Mouse (Mus musculus): ENCODE measurements around the gene Ccer2. TPM values are rescaled to one million over a fixed set of nuclear protein-coding genes. Genes with fewer than 3 reads are reported as not detected.
A peak's percentile ranks its signal among the peaks of the same experiment; 100 is the strongest.

Ccer2 gene
- polyA plus RNA-seq, 1 experiment from 2014 or later: not detected

GRCm38 (mm10) chr7:28765211-28765610 lies 9.2 kb downstream of the Ccer2 start:
- Histone ChIP-seq H3K27ac (replicated peaks; ENCODE audit: low read depth, low read length) (no peak overlapping the region), H3K27me3 (ENCODE audit: control insufficient read depth, insufficient read depth, low read length) (no peaks in the 10 kb centered on the region), H3K36me3 (ENCODE audit: control insufficient read depth, insufficient read depth, low read length) (peaks cover 10% of the 10 kb centered on the region; the same call in 1 of the 2 replicates), H3K4me2 (ENCODE audit: low read depth, severe bottlenecking) (peak overlapping the region; percentile 69; the same call in 1 of the 2 replicates), H3K4me1 (ENCODE audit: control insufficient read depth, insufficient read depth, low read length) (peaks cover 6% of the 10 kb centered on the region; the same call in 1 of the 2 replicates), H3K9ac (ENCODE audit: low read length) (no peak overlapping the region), H3K9me3 (ENCODE audit: control insufficient read depth, low read length) (no peaks in the 10 kb centered on the region), H3K4me3 (ENCODE audit: low read depth, low read length) (no peak overlapping the region)
- DNase-seq (ENCODE audit: low spot score) (no peak), ATAC-seq (ENCODE audit: insufficient number of reproducible peaks, low FRiP score, low TSS enrichment, low read depth) (no peak)
- WGBS: 86% methylated on average over 6 of the region's 6 CpGs

GRCm38 (mm10) chr7:28766173-28766879 lies 10.4 kb downstream of the Ccer2 start, which contains the start of gene Sirt2:
Sirt2 (plus strand) TSS chr7:28766735.
- ATAC-seq (ENCODE audit: insufficient number of reproducible peaks, low FRiP score, low TSS enrichment, low read depth): peak; percentile 98
- H3K4me3 ChIP-seq (ENCODE audit: low read depth, low read length): peak within 1 kb of the TSS; percentile 71
- peak within 1 kb of the TSS; percentile 58 for H3K9ac ChIP-seq (ENCODE audit: low read length)
- peaks cover 4% of the 10 kb centered on the region; the same call in 1 of the 2 replicates for H3K36me3 ChIP-seq (ENCODE audit: control insufficient read depth, insufficient read depth, low read length)
- no peaks in the 10 kb centered on the region for H3K27me3 ChIP-seq (ENCODE audit: control insufficient read depth, insufficient read depth, low read length)
- H3K9me3 ChIP-seq (ENCODE audit: control insufficient read depth, low read length): no peaks in the 10 kb centered on the region
- under 1% methylated on average over 45 of the region's 45 CpGs for WGBS
- DNase-seq (ENCODE audit: low spot score): peak; percentile 98
- no peak within 1 kb of the TSS for H3K27ac ChIP-seq (replicated peaks; ENCODE audit: low read depth, low read length)
- peaks cover 6% of the 10 kb centered on the region; the same call in 1 of the 2 replicates for H3K4me1 ChIP-seq (ENCODE audit: control insufficient read depth, insufficient read depth, low read length)
- H3K4me2 ChIP-seq (ENCODE audit: low read depth, severe bottlenecking): peak within 1 kb of the TSS; percentile 69

GRCm38 (mm10) chr7:28766910-28767309 lies 10.9 kb downstream of the Ccer2 start:
- Histone ChIP-seq H3K4me1 (ENCODE audit: control insufficient read depth, insufficient read depth, low read length) (peaks cover 6% of the 10 kb centered on the region; the same call in 1 of the 2 replicates), H3K36me3 (ENCODE audit: control insufficient read depth, insufficient read depth, low read length) (no peaks in the 10 kb centered on the region), H3K4me2 (ENCODE audit: low read depth, severe bottlenecking) (peak overlapping the region; percentile 62), H3K9ac (ENCODE audit: low read length) (peak overlapping the region; percentile 52; the same call in 1 of the 2 replicates), H3K9me3 (ENCODE audit: control insufficient read depth, low read length) (no peaks in the 10 kb centered on the region), H3K4me3 (ENCODE audit: low read depth, low read length) (peak overlapping the region; percentile 71), H3K27me3 (ENCODE audit: control insufficient read depth, insufficient read depth, low read length) (no peaks in the 10 kb centered on the region), H3K27ac (replicated peaks; ENCODE audit: low read depth, low read length) (no peak overlapping the region)
- 8% methylated on average over 14 of the region's 14 CpGs for WGBS
- ATAC-seq (ENCODE audit: insufficient number of reproducible peaks, low FRiP score, low TSS enrichment, low read depth) (no peak), DNase-seq (ENCODE audit: low spot score) (no peak)

GRCm38 (mm10) chr7:28767462-28767965 lies 11.5 kb downstream of the Ccer2 start, which contains the start of gene Nfkbib:
Nfkbib (minus strand) TSS chr7:28767512.
- Histone ChIP-seq H3K27ac (replicated peaks; ENCODE audit: low read depth, low read length) (no peak within 1 kb of the TSS), H3K36me3 (ENCODE audit: control insufficient read depth, insufficient read depth, low read length) (no peaks in the 10 kb centered on the region), H3K4me2 (ENCODE audit: low read depth, severe bottlenecking) (peak within 1 kb of the TSS; percentile 62), H3K9ac (ENCODE audit: low read length) (peak within 1 kb of the TSS; percentile 52; the same call in 1 of the 2 replicates), H3K4me3 (ENCODE audit: low read depth, low read length) (peak within 1 kb of the TSS; percentile 71), H3K27me3 (ENCODE audit: control insufficient read depth, insufficient read depth, low read length) (no peaks in the 10 kb centered on the region), H3K9me3 (ENCODE audit: control insufficient read depth, low read length) (no peaks in the 10 kb centered on the region), H3K4me1 (ENCODE audit: control insufficient read depth, insufficient read depth, low read length) (peaks cover 6% of the 10 kb centered on the region; the same call in 1 of the 2 replicates)
- WGBS: 67% methylated on average over 7 of the region's 7 CpGs
- no peak for DNase-seq (ENCODE audit: low spot score)
- ATAC-seq (ENCODE audit: insufficient number of reproducible peaks, low FRiP score, low TSS enrichment, low read depth): no peak

- no peak for ATAC-seq (ENCODE audit: insufficient number of reproducible peaks, low FRiP score, low TSS enrichment, low read depth)
- no peak overlapping the region for H3K27ac ChIP-seq (replicated peaks; ENCODE audit: low read depth, low read length)
- H3K4me2 ChIP-seq (ENCODE audit: low read depth, severe bottlenecking): no peak overlapping the region
- H3K9ac ChIP-seq (ENCODE audit: low read length): no peak overlapping the region
- H3K4me3 ChIP-seq (ENCODE audit: low read depth, low read length): no peak overlapping the region
- WGBS: 93% methylated on average over 9 of the region's 9 CpGs
- H3K36me3 ChIP-seq (ENCODE audit: control insufficient read depth, insufficient read depth, low read length): no peaks in the 10 kb centered on the region
- DNase-seq (ENCODE audit: low spot score): no peak
- H3K27me3 ChIP-seq (ENCODE audit: control insufficient read depth, insufficient read depth, low read length): no peaks in the 10 kb centered on the region
- H3K9me3 ChIP-seq (ENCODE audit: control insufficient read depth, low read length): no peaks in the 10 kb centered on the region
- H3K4me1 ChIP-seq (ENCODE audit: control insufficient read depth, insufficient read depth, low read length): peaks cover 6% of the 10 kb centered on the region; the same call in 1 of the 2 replicates
Observed at GRCm38 (mm10) chr7:28769414-28769958, 13.5 kb downstream of the Ccer2 start.

GRCm38 (mm10) chr7:28770309-28770708 lies 14.3 kb downstream of the Ccer2 start:
- Histone ChIP-seq H3K27ac (replicated peaks; ENCODE audit: low read depth, low read length) (no peak overlapping the region), H3K9ac (ENCODE audit: low read length) (no peak overlapping the region), H3K4me1 (ENCODE audit: control insufficient read depth, insufficient read depth, low read length) (peaks cover 6% of the 10 kb centered on the region; the same call in 1 of the 2 replicates), H3K36me3 (ENCODE audit: control insufficient read depth, insufficient read depth, low read length) (no peaks in the 10 kb centered on the region), H3K4me3 (ENCODE audit: low read depth, low read length) (no peak overlapping the region), H3K27me3 (ENCODE audit: control insufficient read depth, insufficient read depth, low read length) (no peaks in the 10 kb centered on the region), H3K4me2 (ENCODE audit: low read depth, severe bottlenecking) (no peak overlapping the region), H3K9me3 (ENCODE audit: control insufficient read depth, low read length) (no peaks in the 10 kb centered on the region)
- DNase-seq (ENCODE audit: low spot score): no peak
- 90% methylated on average over 3 of the region's 3 CpGs for WGBS
- no peak for ATAC-seq (ENCODE audit: insufficient number of reproducible peaks, low FRiP score, low TSS enrichment, low read depth)

- Histone ChIP-seq H3K4me3 (ENCODE audit: low read depth, low read length) (no peak overlapping the region), H3K27ac (replicated peaks; ENCODE audit: low read depth, low read length) (no peak overlapping the region), H3K27me3 (ENCODE audit: control insufficient read depth, insufficient read depth, low read length) (no peaks in the 10 kb centered on the region), H3K4me1 (ENCODE audit: control insufficient read depth, insufficient read depth, low read length) (peaks cover 3% of the 10 kb centered on the region; the same call in 1 of the 2 replicates), H3K9me3 (ENCODE audit: control insufficient read depth, low read length) (no peaks in the 10 kb centered on the region), H3K4me2 (ENCODE audit: low read depth, severe bottlenecking) (no peak overlapping the region), H3K9ac (ENCODE audit: low read length) (no peak overlapping the region), H3K36me3 (ENCODE audit: control insufficient read depth, insufficient read depth, low read length) (no peaks in the 10 kb centered on the region)
- no peak for DNase-seq (ENCODE audit: low spot score)
- 96% methylated on average over 11 of the region's 11 CpGs for WGBS
- ATAC-seq (ENCODE audit: insufficient number of reproducible peaks, low FRiP score, low TSS enrichment, low read depth): no peak
Observed at GRCm38 (mm10) chr7:28771867-28772266, 15.9 kb downstream of the Ccer2 start.

- H3K9ac ChIP-seq (ENCODE audit: low read length): no peak overlapping the region
- no peak overlapping the region for H3K4me3 ChIP-seq (ENCODE audit: low read depth, low read length)
- 74% methylated on average over 3 of the region's 3 CpGs for WGBS
- no peak overlapping the region for H3K4me2 ChIP-seq (ENCODE audit: low read depth, severe bottlenecking)
- ATAC-seq (ENCODE audit: insufficient number of reproducible peaks, low FRiP score, low TSS enrichment, low read depth) (no peak), DNase-seq (ENCODE audit: low spot score) (no peak)
- no peaks in the 10 kb centered on the region for H3K36me3 ChIP-seq (ENCODE audit: control insufficient read depth, insufficient read depth, low read length)
- no peaks in the 10 kb centered on the region for H3K4me1 ChIP-seq (ENCODE audit: control insufficient read depth, insufficient read depth, low read length)
- no peaks in the 10 kb centered on the region for H3K27me3 ChIP-seq (ENCODE audit: control insufficient read depth, insufficient read depth, low read length)
- no peak overlapping the region for H3K27ac ChIP-seq (replicated peaks; ENCODE audit: low read depth, low read length)
- H3K9me3 ChIP-seq (ENCODE audit: control insufficient read depth, low read length): no peaks in the 10 kb centered on the region
Observed at GRCm38 (mm10) chr7:28773163-28773562, 17.2 kb downstream of the Ccer2 start.
